Mouse (Mus musculus): ENCODE measurements around the gene Auts2. TPM values are rescaled to one million over a fixed set of nuclear protein-coding genes. Genes with fewer than 3 reads are reported as not detected.

Gene Auts2
- polyA plus RNA-seq, 1 experiment from 2014 or later, result 1.6 TPM

DNA sequence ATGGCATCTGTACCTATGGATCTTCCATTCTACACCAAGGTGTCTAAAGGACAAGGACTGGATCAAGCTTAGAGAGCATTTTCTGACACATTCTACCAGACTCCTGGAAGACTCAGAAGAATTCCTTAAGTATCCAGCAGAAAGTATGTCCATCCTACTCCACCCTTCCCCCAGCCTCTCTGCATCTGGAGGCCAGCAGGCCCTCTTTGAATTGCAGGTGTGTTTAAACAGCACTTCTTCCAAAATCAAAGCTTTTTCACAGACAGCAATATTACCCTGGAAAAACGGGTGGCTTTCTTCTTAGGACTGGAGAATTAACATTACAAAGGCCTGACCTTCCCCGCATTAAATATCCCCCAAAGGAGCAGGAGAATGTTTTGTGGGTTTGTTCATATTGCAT lies 598.4 kb downstream of the Auts2 start:
- Histone ChIP-seq H3K4me1 (replicated peaks) (no peaks in the 10 kb centered on the region), H3K9me3 (replicated peaks) (no peaks in the 10 kb centered on the region), H3K27me3 (no peaks in the 10 kb centered on the region), H3K27ac (replicated peaks) (no peak overlapping the region), H3K4me3 (replicated peaks) (no peak overlapping the region), H3K4me2 (no peak overlapping the region), H3K36me3 (replicated peaks) (no peaks in the 10 kb centered on the region), H3K9ac (no peak overlapping the region)
- no peak for ATAC-seq (ENCODE audit: insufficient read depth)
- WGBS (ENCODE audit: insufficient replicate concordance), result 52% methylated on average over 2 of the region's 2 CpGs

- 63% methylated on average over 7 of the region's 7 CpGs for WGBS (ENCODE audit: insufficient replicate concordance)
- no peak overlapping the region for H3K4me3 ChIP-seq (replicated peaks)
- no peak overlapping the region for H3K27ac ChIP-seq (replicated peaks)
- H3K4me1 ChIP-seq (replicated peaks), result no peaks in the 10 kb centered on the region
- H3K27me3 ChIP-seq, result no peaks in the 10 kb centered on the region
- no peak for ATAC-seq (ENCODE audit: insufficient read depth)
- H3K9me3 ChIP-seq (replicated peaks), result no peaks in the 10 kb centered on the region
- no peaks in the 10 kb centered on the region for H3K36me3 ChIP-seq (replicated peaks)
- no peak overlapping the region for H3K9ac ChIP-seq
- no peak overlapping the region for H3K4me2 ChIP-seq
These were observed 614.4 kb downstream of the Auts2 start for GRCm38 (mm10) chr5:131928696-131929095.

GRCm38 (mm10) chr5:131922759-131923158 lies 620.4 kb downstream of the Auts2 start:
- Histone ChIP-seq H3K9ac (no peak overlapping the region), H3K9me3 (replicated peaks) (no peaks in the 10 kb centered on the region), H3K4me2 (no peak overlapping the region), H3K36me3 (replicated peaks) (no peaks in the 10 kb centered on the region), H3K27me3 (no peaks in the 10 kb centered on the region), H3K4me1 (replicated peaks) (no peaks in the 10 kb centered on the region), H3K4me3 (replicated peaks) (no peak overlapping the region), H3K27ac (replicated peaks) (no peak overlapping the region)
- 33% methylated on average over 4 of the region's 4 CpGs for WGBS (ENCODE audit: insufficient replicate concordance)
- ATAC-seq (ENCODE audit: insufficient read depth), result no peak

- no peak overlapping the region for H3K4me2 ChIP-seq
- H3K9me3 ChIP-seq (replicated peaks), result no peaks in the 10 kb centered on the region
- no peak overlapping the region for H3K9ac ChIP-seq
- H3K4me3 ChIP-seq (replicated peaks), result no peak overlapping the region
- H3K27me3 ChIP-seq, result no peaks in the 10 kb centered on the region
- 38% methylated on average over 5 of the region's 5 CpGs for WGBS (ENCODE audit: insufficient replicate concordance)
- no peaks in the 10 kb centered on the region for H3K36me3 ChIP-seq (replicated peaks)
- H3K4me1 ChIP-seq (replicated peaks), result no peaks in the 10 kb centered on the region
- no peak for ATAC-seq (ENCODE audit: insufficient read depth)
- no peak overlapping the region for H3K27ac ChIP-seq (replicated peaks)
These were observed 621.0 kb downstream of the Auts2 start for GRCm38 (mm10) chr5:131922118-131922517.

GRCm38 (mm10) chr5:131919983-131920777 lies 623.0 kb downstream of the Auts2 start:
- no peak overlapping the region for H3K4me2 ChIP-seq
- no peak overlapping the region for H3K4me3 ChIP-seq (replicated peaks)
- WGBS (ENCODE audit: insufficient replicate concordance), result 61% methylated on average over 12 of the region's 12 CpGs
- no peaks in the 10 kb centered on the region for H3K27me3 ChIP-seq
- no peak overlapping the region for H3K27ac ChIP-seq (replicated peaks)
- H3K9ac ChIP-seq, result no peak overlapping the region
- no peak for ATAC-seq (ENCODE audit: insufficient read depth)
- no peaks in the 10 kb centered on the region for H3K36me3 ChIP-seq (replicated peaks)
- H3K9me3 ChIP-seq (replicated peaks), result no peaks in the 10 kb centered on the region
- H3K4me1 ChIP-seq (replicated peaks), result no peaks in the 10 kb centered on the region

- no peak for ATAC-seq (ENCODE audit: insufficient read depth)
- Histone ChIP-seq H3K9ac (no peak overlapping the region), H3K27ac (replicated peaks) (no peak overlapping the region), H3K27me3 (no peaks in the 10 kb centered on the region), H3K9me3 (replicated peaks) (no peaks in the 10 kb centered on the region), H3K4me2 (no peak overlapping the region), H3K4me3 (replicated peaks) (no peak overlapping the region), H3K4me1 (replicated peaks) (no peaks in the 10 kb centered on the region), H3K36me3 (replicated peaks) (no peaks in the 10 kb centered on the region)
- 60% methylated on average over 12 of the region's 12 CpGs for WGBS (ENCODE audit: insufficient replicate concordance)
These were observed 626.2 kb downstream of the Auts2 start for GRCm38 (mm10) chr5:131916791-131917403.

DNA sequence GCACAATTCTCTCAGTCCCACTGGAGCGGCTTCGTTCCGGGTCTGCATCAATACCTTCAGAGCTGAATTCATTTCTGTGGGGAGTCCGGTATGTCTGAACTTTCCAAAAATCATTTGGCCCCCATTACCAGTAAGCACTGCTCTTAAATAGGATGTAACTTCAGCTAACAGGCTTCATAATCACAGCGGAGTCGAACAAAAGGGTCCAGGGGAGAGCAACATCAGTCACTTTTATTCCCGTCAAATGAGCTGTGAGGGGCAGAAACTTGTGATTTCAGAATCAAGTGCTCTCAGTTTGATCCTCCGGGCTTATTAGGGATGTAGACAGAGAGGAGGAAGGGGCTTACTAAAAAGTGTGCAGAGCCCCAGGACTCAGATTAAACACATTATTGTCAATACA lies 629.6 kb downstream of the Auts2 start:
- H3K4me3 ChIP-seq (replicated peaks), result no peak overlapping the region
- 74% methylated on average over 8 of the region's 8 CpGs for WGBS (ENCODE audit: insufficient replicate concordance)

GRCm38 (mm10) chr5:131912983-131913382 lies 630.2 kb downstream of the Auts2 start:
- 9% methylated on average over 1 of the region's 1 CpGs for WGBS (ENCODE audit: insufficient replicate concordance)
- Histone ChIP-seq H3K4me3 (replicated peaks) (no peak overlapping the region), H3K9ac (no peak overlapping the region), H3K4me1 (replicated peaks) (no peaks in the 10 kb centered on the region), H3K4me2 (no peak overlapping the region), H3K36me3 (replicated peaks) (no peaks in the 10 kb centered on the region), H3K9me3 (replicated peaks) (no peaks in the 10 kb centered on the region), H3K27me3 (no peaks in the 10 kb centered on the region), H3K27ac (replicated peaks) (no peak overlapping the region)
- no peak for ATAC-seq (ENCODE audit: insufficient read depth)

More for the DNA sequence above, 629.6 kb downstream of the Auts2 start:
- H3K36me3 ChIP-seq (replicated peaks), result no peaks in the 10 kb centered on the region
- H3K4me2 ChIP-seq, result no peak overlapping the region
- ATAC-seq (ENCODE audit: insufficient read depth), result no peak
- no peak overlapping the region for H3K27ac ChIP-seq (replicated peaks)
- H3K27me3 ChIP-seq, result no peaks in the 10 kb centered on the region
- H3K9me3 ChIP-seq (replicated peaks), result no peaks in the 10 kb centered on the region
- no peak overlapping the region for H3K9ac ChIP-seq
- no peaks in the 10 kb centered on the region for H3K4me1 ChIP-seq (replicated peaks)

- 50% methylated on average over 3 of the region's 3 CpGs for WGBS (ENCODE audit: insufficient replicate concordance)
- H3K4me2 ChIP-seq, result no peak overlapping the region
- no peaks in the 10 kb centered on the region for H3K4me1 ChIP-seq (replicated peaks)
- H3K27ac ChIP-seq (replicated peaks), result no peak overlapping the region
- H3K4me3 ChIP-seq (replicated peaks), result no peak overlapping the region
- H3K9me3 ChIP-seq (replicated peaks), result no peaks in the 10 kb centered on the region
- no peaks in the 10 kb centered on the region for H3K36me3 ChIP-seq (replicated peaks)
- no peak for ATAC-seq (ENCODE audit: insufficient read depth)
- no peaks in the 10 kb centered on the region for H3K27me3 ChIP-seq
- H3K9ac ChIP-seq, result no peak overlapping the region
These were observed 636.8 kb downstream of the Auts2 start for GRCm38 (mm10) chr5:131906313-131906712.

GRCm38 (mm10) chr5:131904478-131904877 lies 638.7 kb downstream of the Auts2 start:
- H3K27ac ChIP-seq (replicated peaks), result no peak overlapping the region
- no peak overlapping the region for H3K4me3 ChIP-seq (replicated peaks)
- no peak overlapping the region for H3K4me2 ChIP-seq
- no peak for ATAC-seq (ENCODE audit: insufficient read depth)
- H3K27me3 ChIP-seq, result no peaks in the 10 kb centered on the region
- 64% methylated on average over 10 of the region's 10 CpGs for WGBS (ENCODE audit: insufficient replicate concordance)
- H3K4me1 ChIP-seq (replicated peaks), result no peaks in the 10 kb centered on the region
- H3K36me3 ChIP-seq (replicated peaks), result no peaks in the 10 kb centered on the region
- no peaks in the 10 kb centered on the region for H3K9me3 ChIP-seq (replicated peaks)
- no peak overlapping the region for H3K9ac ChIP-seq

DNA sequence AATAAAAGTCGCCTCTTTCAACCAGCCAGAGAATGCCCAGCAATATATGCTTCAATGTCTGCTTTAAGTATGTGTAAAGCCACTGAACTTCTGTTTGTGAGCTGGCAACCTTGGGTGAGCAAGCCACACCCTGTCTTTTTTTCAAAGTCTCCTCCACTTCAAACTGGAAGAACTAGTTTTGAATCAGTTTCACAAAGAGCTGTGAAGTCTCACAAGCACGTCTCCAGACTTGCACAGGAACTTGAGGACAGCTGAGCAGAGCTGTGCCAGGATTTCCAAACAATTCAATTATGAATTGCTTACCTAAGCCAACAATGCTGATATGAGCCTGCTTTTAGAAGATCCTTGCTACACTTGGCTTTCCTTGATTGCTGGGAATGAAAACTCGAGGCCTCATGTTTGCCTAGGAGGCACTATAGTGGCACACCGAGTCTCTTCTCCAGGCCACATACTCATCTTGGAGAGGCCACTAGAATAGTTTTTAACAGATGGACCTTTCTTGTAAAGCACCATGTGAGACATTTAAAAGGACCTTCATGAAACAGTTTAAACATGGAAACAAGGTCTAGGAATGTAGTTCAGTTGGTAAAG lies 645.0 kb downstream of the Auts2 start:
- Histone ChIP-seq H3K9ac (no peak overlapping the region), H3K9me3 (replicated peaks) (no peaks in the 10 kb centered on the region), H3K27me3 (no peaks in the 10 kb centered on the region), H3K27ac (replicated peaks) (no peak overlapping the region), H3K4me3 (replicated peaks) (no peak overlapping the region), H3K4me1 (replicated peaks) (no peaks in the 10 kb centered on the region), H3K4me2 (no peak overlapping the region), H3K36me3 (replicated peaks) (no peaks in the 10 kb centered on the region)
- no peak for ATAC-seq (ENCODE audit: insufficient read depth)
- 49% methylated on average over 4 of the region's 4 CpGs for WGBS (ENCODE audit: insufficient replicate concordance)

All from liver, embryonic 15.5 days (tissue).